Mouse (Mus musculus): ENCODE data around the gene Tecta.

DNA sequence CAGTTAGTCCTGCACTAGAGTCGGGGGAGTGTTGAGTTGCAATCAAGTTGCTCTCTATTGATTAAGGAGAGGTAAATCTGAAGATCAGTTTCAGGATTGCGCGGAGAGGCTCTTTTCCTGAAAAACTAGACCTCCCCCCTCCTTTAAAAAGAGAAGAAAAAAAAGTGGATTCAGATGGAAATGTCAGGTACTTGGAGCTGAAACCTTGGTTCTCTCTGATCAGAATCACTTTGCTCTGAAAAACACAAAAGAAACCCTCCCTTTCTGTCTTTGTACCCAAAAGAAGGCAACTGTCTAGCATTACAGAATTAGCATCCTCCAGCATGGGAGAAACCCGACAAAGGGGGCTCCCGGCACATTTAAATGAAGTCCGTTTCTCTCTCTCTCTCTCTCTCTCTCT is at the start of gene Tecta:
- no peak for TF ChIP-seq CTCF (IDR thresholded peaks at IDR 0.05; ENCODE audit: low read depth, low read length)
- TF ChIP-seq GATA2 (IDR thresholded peaks at IDR 0.05; ENCODE audit: borderline replicate concordance, low read depth, low read length), result no peak

All from G1E (cell line).